Mouse (Mus musculus) stomach, postnatal 0 days (tissue): Measurements from ENCODE around the gene Nr2e1.

ENCODE experiments used
- CTCF ChIP-seq: IDR thresholded peaks from 2 replicates; pipeline ENCODE4 v1.5.1; 2016; ENCODE audit warnings: antibody characterized with exemption, low read depth, mild to moderate bottlenecking, moderate library complexity
- EP300 ChIP-seq: optimal IDR thresholded peaks from 2 replicates; pipeline ENCODE3; 2016; ENCODE audit warnings: antibody characterized with exemption

DNA sequence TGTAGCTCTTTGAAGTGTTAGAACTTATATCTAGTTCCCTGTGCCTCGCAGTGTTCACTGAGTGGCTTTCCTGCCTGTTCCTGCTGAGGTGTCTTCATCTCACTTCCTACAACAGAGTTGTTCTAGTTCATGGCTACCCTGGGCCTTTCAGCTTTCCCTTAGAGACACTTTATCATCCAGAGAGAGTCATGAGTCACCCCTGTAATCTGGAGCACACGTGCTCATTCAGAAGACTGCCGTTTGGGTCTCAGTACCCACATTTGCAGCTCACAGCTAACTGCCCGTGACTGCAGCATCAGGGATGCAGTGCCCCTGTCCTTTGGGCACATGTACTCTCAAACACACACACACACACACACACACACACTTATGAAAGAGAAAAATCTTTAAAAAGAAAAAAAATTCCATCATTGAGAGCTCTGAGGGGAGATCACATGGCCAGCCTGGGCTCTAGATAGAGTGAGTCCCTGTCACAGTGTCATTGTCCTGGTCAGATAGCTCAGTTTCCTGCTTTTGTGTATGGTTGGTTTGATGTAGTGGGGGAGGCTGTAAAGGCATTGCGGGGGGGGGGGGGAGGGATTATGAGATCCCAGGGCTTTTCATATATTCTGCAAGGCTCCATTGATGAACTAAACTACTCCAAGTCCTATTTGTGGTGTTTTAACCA, 62.0 kb downstream of the Nr2e1 start:
- no peak for TF ChIP-seq CTCF
- no peak for TF ChIP-seq EP300
